Mouse (Mus musculus): ENCODE measurements around the gene Tnn.

Tnn gene

DNA sequence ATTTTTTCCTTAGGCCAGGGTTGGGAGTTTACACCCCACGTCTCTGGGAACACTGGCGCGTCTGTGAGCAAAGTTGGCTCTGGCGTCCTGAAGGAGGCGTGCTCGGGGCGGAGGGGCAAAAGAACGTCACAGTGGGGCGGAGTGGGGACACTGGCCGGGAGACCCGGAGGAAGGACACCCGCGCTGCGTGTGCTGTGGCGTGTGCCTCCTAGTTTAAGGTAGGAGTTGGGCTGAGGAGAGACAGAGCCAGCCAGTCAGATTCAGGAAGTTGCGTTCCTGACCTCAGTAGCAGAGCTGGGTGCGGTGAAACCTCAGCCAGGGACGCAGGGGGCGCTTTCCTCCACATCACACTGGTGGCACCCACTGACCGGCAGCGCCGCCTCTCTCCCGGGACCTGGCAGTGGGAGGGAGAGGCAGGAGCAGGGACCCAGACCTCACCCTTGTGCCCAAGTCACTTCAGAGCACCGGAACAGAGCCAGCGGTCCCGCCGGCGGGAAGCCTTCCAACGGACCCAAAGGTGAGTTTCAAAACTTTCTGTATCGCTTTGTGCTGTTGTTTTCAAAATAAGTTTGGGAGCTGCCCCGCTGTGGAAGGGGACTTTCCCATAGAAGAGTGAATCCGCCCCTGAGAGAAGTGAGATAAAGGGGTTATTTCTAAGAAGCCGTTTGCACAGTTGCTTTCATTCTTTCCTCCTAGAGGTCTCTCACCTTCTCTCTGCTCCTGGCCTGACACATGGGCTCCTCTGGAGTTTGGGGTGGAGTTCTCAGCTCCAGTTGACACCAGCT, 109.0 kb downstream of the Tnn start, which contains the start of gene 4930523C07Rik:
4930523C07Rik (plus strand) TSS at position 146 of the 785 bp plus-strand sequence.
- peak; percentile 84 to 95 for DNase-seq (ENCODE audit: inconsistent age in 2 of 2, low spot score in 1 of 2)

DNA sequence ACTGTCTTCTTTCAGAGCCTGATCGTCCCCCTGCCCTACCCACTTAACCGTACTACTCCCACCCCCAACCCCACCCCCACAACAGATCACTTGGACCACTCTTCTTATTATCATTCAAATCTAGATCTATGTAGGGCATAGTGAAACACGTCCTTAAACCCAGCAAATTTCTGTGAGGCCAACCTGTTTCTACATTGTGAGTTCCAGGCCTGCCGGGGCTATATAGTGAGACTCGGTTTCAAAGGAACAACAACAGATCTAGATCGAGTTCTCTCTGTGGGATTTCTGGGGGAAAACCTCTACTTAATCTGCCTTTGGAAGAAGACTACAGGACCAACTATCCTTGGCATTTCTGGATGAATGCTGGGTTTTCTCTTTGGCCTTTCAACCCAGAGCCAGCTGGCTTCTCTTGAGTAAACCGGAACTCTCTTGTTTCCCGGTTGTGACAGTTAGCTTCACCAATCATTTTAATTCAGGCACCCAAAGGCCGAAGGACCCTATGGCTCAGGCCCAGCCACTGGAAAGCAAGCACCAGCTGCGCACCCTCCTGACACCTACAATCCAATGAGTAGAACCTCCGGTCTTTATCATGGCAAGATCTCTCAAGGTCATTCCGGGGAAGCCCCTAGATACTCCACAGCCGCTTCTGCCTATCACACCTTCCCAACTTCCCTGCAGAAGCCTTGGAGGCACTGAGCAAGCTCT, 110.0 kb downstream of the Tnn start:
- peak; percentile 14 to 67 for DNase-seq (ENCODE audit: inconsistent age in 2 of 2, low spot score in 1 of 2)

- DNase-seq (ENCODE audit: inconsistent age in 2 of 2, low spot score in 1 of 2): no peak
Measured at GRCm38 (mm10) chr1:160042351-160042750, 111.0 kb downstream of the Tnn start.

GRCm38 (mm10) chr1:160041264-160041775, 112.1 kb downstream of the Tnn start:
- DNase-seq (ENCODE audit: inconsistent age in 2 of 2, low spot score in 1 of 2): no peak

- DNase-seq (ENCODE audit: inconsistent age in 2 of 2, low spot score in 1 of 2): no peak
Measured at GRCm38 (mm10) chr1:160039951-160040645, 113.3 kb downstream of the Tnn start.

DNA sequence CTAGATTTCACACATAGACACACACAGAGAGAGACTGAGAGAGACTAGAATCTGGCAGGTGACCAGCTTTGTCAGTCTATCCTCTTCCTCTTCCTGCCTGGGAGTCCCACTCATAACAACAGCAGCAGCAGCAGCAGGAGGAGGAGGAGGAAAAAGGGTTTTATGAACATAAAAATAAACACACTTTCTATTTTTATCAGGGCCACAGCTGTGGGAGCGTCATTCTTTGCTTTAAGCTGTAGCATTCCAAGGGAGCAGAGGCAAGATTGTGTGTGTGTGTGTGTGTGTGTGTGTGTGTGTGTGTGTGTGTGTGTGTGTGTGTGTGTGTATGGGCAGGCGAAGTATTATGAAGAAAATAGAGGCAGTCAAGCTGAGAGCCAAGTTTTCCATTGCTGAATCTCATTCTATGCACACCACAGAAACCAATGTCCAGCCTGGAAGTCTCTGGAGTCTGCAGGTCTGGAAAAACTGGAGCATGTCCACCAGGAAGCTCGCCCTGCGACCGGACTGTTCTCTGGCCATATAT, 116.3 kb downstream of the Tnn start:
- DNase-seq (ENCODE audit: inconsistent age in 2 of 2, low spot score in 1 of 2): peak; percentile 23 to 36

- no peak for DNase-seq (ENCODE audit: inconsistent age in 2 of 2, low spot score in 1 of 2)
Measured at GRCm38 (mm10) chr1:160035561-160035960, 117.8 kb downstream of the Tnn start.
